Mouse (Mus musculus) urinary bladder, postnatal 4 days (tissue): ENCODE measurements around the gene Luc7l.
"Not testable (repeated sequence)": the region's sequence is repeated elsewhere in the genome, so short reads cannot be mapped to it uniquely, and the experiment has no call there.

Experiments
- DNase-seq, 2 experiments: peaks; one replicate each; pipeline ENCODE4 v3.0.0; 2021 to 2022; ENCODE audit warnings: low spot score in 2 of 2

The Luc7l gene

DNA sequence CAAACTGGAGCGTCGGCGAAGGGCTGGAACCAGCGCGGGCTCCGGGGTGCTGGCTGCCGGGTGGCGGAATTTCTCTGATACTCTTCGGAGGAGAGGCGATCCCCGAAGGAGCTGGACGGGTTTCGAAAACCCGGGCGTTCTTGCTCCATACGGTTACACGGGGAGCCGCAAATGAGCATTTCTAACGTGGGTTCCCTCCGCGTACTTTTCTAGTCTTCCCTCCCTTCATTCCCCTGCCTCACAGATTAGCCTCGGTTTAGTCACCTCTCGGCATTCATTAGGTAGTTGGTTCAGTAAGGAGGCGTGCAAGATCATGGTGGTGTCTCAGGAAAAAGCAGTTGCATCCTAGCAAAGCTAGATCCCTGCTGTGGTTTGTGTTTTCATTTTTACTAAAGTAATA lies 703 bp downstream of the Luc7l start:
- no peak for DNase-seq

DNA sequence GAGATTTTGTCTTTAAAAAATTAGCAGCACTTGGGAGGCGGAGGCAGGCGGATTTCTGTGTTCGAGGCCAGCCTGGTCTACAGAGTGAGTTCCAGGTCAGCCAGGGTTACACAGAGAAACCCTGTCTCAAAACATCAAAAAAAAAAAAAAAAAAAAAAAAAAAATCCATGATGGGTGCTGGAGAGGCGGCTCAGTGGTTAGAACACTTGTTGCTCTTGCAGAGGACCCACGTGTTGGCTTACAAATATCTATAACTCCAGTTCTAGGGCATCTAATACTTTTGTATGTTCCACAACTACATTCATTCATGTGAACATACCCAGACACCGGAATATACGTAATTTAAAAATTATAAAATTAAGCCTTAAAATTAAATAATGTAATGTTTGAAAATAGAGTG lies 2.6 kb downstream of the Luc7l start:
- DNase-seq: no peak

- no peak for DNase-seq
Observed at GRCm38 (mm10) chr17:26261826-26262225, 9.1 kb downstream of the Luc7l start.

DNA sequence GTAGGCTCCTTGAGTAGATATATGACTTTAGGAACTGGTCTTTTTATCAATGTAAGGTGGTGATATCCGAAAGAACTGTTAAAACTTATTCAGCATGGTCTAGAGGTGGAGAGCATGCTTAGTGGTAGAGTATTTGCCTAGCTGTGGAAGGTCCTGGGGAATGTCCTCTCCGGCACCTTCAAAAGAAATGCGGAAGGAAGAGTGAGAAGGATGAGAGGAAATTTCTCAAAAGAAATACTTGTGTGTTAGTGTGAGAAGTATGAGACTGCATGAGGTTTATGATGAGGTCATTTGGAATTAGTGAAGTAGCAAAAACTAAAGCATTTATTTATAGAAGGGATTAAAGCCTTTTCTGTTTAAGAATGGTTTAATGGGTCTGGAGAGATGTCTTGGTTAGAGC lies 9.7 kb downstream of the Luc7l start:
- DNase-seq: no peak

- no peak for DNase-seq
Observed at GRCm38 (mm10) chr17:26268851-26269250, 16.2 kb downstream of the Luc7l start.

DNA sequence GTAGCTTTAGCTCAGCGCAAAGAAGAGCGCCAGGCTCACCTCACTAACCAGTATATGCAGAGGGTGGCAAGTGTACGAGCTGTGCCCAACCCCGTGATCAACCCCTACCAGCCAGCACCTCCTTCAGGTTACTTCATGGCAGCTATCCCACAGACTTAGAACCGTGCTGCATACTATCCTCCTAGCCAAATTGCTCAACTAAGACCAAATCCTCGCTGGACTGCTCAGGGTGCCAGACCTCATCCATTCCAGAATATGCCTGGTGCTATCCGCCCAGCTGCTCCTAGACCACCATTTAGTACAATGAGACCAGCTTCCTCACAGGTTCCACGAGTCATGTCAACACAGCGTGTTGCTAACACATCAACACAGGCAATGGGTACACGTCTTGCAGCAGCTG lies 16.9 kb downstream of the Luc7l start:
- not testable (repeated sequence) for DNase-seq

- no peak for DNase-seq
Observed at GRCm38 (mm10) chr17:26272586-26272985, 19.9 kb downstream of the Luc7l start.

- no peak for DNase-seq
Observed at GRCm38 (mm10) chr17:26275933-26276332, 23.2 kb downstream of the Luc7l start.

- DNase-seq: no peak
Observed at GRCm38 (mm10) chr17:26276711-26277110, 24.0 kb downstream of the Luc7l start.

DNA sequence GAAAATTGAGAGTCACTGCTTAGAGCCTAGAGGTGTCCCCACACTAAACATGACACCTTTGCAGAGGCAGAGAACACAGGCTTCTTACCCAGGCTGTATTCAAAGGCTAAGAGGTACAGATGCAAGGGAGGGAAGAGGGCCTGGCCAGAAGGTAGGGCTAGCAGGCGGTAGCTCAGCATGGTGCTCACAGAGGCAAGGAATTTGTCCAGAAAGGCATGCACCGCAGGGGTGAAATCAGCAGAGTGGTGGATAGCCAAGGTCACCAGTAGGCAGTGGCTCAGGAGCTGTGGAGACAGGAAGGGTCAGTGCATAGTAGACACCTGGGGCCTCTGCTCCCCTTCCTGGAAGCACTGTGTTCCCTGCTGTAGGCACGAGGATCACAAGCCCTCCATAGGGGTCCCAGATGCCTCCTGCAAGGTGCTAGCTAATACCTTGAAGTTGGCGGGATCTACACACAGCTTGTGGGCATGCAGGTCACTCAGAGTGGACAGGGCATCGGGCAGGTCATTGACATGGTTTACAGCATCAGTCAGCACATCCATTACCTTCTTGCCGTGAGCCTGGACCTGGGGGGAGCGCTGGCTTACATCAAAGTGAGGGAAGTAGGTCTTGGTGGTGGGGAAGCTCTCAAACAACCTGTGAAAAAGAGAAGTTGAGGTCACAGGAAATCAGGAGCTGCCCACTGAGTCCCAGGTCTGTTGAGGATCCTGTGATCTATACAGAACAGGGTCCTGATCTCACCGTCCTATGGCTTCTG lies 33.7 kb downstream of the Luc7l start:
- DNase-seq: no peak

DNA sequence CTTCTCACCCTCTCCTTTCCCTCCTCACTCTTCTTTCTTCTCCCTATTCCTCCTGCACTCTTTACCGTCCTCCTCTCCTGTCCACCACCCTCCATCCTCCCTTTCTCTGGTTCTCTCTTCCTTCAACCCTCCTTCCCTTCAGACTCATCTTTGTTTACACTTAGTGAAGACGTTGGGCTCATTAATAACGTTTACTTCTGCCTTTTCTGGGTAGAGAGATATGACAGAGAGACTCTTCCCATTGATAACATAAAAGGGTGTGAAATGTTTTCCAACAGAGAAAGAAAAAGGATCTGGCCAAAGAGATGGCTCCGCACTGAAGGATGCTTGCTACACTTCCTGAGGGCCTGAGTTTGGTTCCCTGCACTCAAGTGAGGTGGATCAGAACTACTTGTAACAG lies 36.8 kb downstream of the Luc7l start:
- no peak for DNase-seq

- not testable (repeated sequence) for DNase-seq
Observed at GRCm38 (mm10) chr17:26298318-26298717, 45.6 kb downstream of the Luc7l start.

DNA sequence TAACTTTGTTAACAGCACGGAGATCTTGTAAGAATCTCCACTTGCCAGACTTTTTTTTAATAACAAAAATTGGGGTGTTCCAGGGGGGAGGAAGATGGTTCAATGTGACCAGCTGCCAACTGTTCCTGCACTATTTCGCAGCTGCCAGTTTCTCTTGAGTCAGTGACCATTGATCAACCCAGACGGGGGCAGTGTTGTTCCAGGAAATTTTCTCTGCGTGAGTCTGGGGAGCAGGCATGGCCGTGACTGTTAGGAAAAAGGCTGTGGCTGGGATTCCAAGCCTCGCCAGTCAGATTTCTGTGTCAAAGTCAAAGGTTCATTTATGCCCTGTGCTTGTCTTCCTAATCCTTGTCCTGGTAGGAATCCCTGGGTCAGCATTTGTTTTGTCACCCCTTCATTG lies 61.6 kb downstream of the Luc7l start:
- DNase-seq: peak; percentile 58 to 78

- no peak for DNase-seq
Observed at GRCm38 (mm10) chr17:26315474-26315873, 62.8 kb downstream of the Luc7l start.

DNA sequence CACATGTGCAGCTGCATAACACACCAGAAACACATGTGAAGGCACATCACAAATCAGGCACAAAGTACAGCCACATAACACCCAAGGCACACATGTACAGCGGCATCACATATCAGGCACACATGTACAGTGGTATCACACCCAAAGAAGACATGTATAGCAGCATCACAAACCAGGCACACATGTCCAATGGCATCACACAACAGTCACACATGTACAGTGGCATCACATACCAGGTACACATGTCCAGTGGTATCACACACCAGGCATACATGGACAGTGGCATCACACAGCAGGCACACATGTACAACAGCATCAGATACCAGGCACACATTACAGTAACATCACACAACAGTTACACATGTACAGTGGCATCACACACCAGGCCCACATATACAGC lies 65.7 kb downstream of the Luc7l start:
- no peak for DNase-seq
